Mouse (Mus musculus) embryonic facial prominence, embryonic 13.5 days (tissue): ENCODE measurements around the gene Rnf150. TPM values are rescaled to one million over a fixed set of nuclear protein-coding genes. Genes with fewer than 3 reads are reported as not detected.

Source experiments
- ATAC-seq: fragments of 200-750 bp; cut with Nextera tagmentation; 2 replicates; pipeline ENCODE4 v1.8.0; 2017; ENCODE audit warnings: low read depth; ENCODE audit not compliant: insufficient number of reproducible peaks, insufficient read depth, low FRiP score, low TSS enrichment
- H3K27ac ChIP-seq: fragments of 300-500 bp; sonication (generic); 2 replicates; pipeline ENCODE4 v1.5.1; 2015; ENCODE audit warnings: moderate library complexity, mild to moderate bottlenecking, inconsistent platforms
- H3K27me3 ChIP-seq: fragments of 300-500 bp; sonication (generic); 2 replicates; pipeline ENCODE4 v1.6.1; 2015; ENCODE audit warnings: mild to moderate bottlenecking, inconsistent platforms
- H3K36me3 ChIP-seq: fragments of 300-500 bp; sonication (generic); 2 replicates; pipeline ENCODE4 v1.6.1; 2015; ENCODE audit warnings: mild to moderate bottlenecking, inconsistent platforms
- H3K4me1 ChIP-seq: fragments of 300-500 bp; sonication (generic); 2 replicates; pipeline ENCODE4 v1.6.1; 2015; ENCODE audit warnings: inconsistent platforms
- H3K4me2 ChIP-seq: fragments of 300-500 bp; sonication (generic); 2 replicates; pipeline ENCODE4 v1.6.1; 2015; ENCODE audit warnings: moderate library complexity, mild to moderate bottlenecking, inconsistent platforms
- H3K4me3 ChIP-seq: fragments of 300-500 bp; sonication (generic); 2 replicates; pipeline ENCODE4 v1.5.1; 2015; ENCODE audit warnings: mild to moderate bottlenecking, inconsistent platforms
- H3K9ac ChIP-seq: fragments of 300-500 bp; sonication (generic); 2 replicates; pipeline ENCODE4 v1.6.1; 2015; ENCODE audit warnings: mild to moderate bottlenecking, inconsistent platforms
- H3K9me3 ChIP-seq: fragments of 300-500 bp; sonication (generic); 2 replicates; pipeline ENCODE4 v1.6.1; 2016; ENCODE audit warnings: inconsistent platforms
- WGBS: fragments of 180-500 bp; shearing (Covaris S2); methylation state at CpG from one replicate; pipeline ENCODE4 v1.1.7; 2015; ENCODE audit warnings: mixed read lengths; 5-methylcytosine and 5-hydroxymethylcytosine counted together
- polyA plus RNA-seq: library from polyadenylated mRNA; unstranded; fragments of >200 nt; fragmentation: Nextera tagmentation; extraction: Ambion mirVana; gene quantifications from 2 replicates; pipeline ENCODE4 v1.2.1, GENCODE M21; 2015

The Rnf150 gene
- polyA plus RNA-seq, 1 experiment from 2014 or later = 2.6 TPM

- Histone ChIP-seq H3K27ac (no peak overlapping the region), H3K4me3 (no peak overlapping the region), H3K4me2 (no peak overlapping the region), H3K9me3 (no peaks in the 10 kb centered on the region), H3K9ac (no peak overlapping the region), H3K4me1 (peaks cover 16% of the 10 kb centered on the region), H3K36me3 (no peaks in the 10 kb centered on the region), H3K27me3 (no peaks in the 10 kb centered on the region)
- WGBS = 82% methylated on average over 5 of the region's 5 CpGs
- no peak for ATAC-seq
Observed at GRCm38 (mm10) chr8:83061257-83061656, 198.1 kb downstream of the Rnf150 start.

- no peak overlapping the region for H3K27ac ChIP-seq
- WGBS = 82% methylated on average over 3 of the region's 3 CpGs
Observed at GRCm38 (mm10) chr8:83061873-83062272, 198.7 kb downstream of the Rnf150 start.

GRCm38 (mm10) chr8:83062276-83062675, 199.1 kb downstream of the Rnf150 start:
- no peaks in the 10 kb centered on the region for H3K27me3 ChIP-seq
- no peak overlapping the region for H3K27ac ChIP-seq
- peaks cover 16% of the 10 kb centered on the region for H3K4me1 ChIP-seq
- 83% methylated on average over 5 of the region's 5 CpGs for WGBS
- no peaks in the 10 kb centered on the region for H3K36me3 ChIP-seq
- H3K4me2 ChIP-seq = no peak overlapping the region
- no peak overlapping the region for H3K9ac ChIP-seq
- no peak for ATAC-seq
- H3K9me3 ChIP-seq = no peaks in the 10 kb centered on the region
- H3K4me3 ChIP-seq = no peak overlapping the region

More at GRCm38 (mm10) chr8:83061873-83062272, 198.7 kb downstream of the Rnf150 start:
- Histone ChIP-seq H3K9ac (no peak overlapping the region), H3K4me2 (no peak overlapping the region), H3K36me3 (no peaks in the 10 kb centered on the region), H3K9me3 (no peaks in the 10 kb centered on the region), H3K4me1 (peaks cover 16% of the 10 kb centered on the region), H3K27me3 (no peaks in the 10 kb centered on the region), H3K4me3 (no peak overlapping the region)
- ATAC-seq = no peak

- H3K9me3 ChIP-seq = no peaks in the 10 kb centered on the region
- no peak for ATAC-seq
- no peaks in the 10 kb centered on the region for H3K27me3 ChIP-seq
- no peak overlapping the region for H3K9ac ChIP-seq
- no peaks in the 10 kb centered on the region for H3K36me3 ChIP-seq
- WGBS = 83% methylated on average over 6 of the region's 6 CpGs
- no peak overlapping the region for H3K4me3 ChIP-seq
- H3K4me2 ChIP-seq = no peak overlapping the region
- H3K4me1 ChIP-seq = peaks cover 15% of the 10 kb centered on the region
- H3K27ac ChIP-seq = no peak overlapping the region
Observed at GRCm38 (mm10) chr8:83064096-83064495, 200.9 kb downstream of the Rnf150 start.

GRCm38 (mm10) chr8:83066076-83066475, 202.9 kb downstream of the Rnf150 start:
- no peak overlapping the region for H3K4me2 ChIP-seq
- no peaks in the 10 kb centered on the region for H3K27me3 ChIP-seq
- ATAC-seq = no peak
- H3K27ac ChIP-seq = no peak overlapping the region
- H3K36me3 ChIP-seq = 0 out of 2 replicates have a peak, but pooled peaks cover 5% of the 10 kb centered on the region
- WGBS = 78% methylated on average over 6 of the region's 6 CpGs
- no peak overlapping the region for H3K4me3 ChIP-seq
- H3K9ac ChIP-seq = no peak overlapping the region
- H3K4me1 ChIP-seq = 0 out of 2 replicates have a peak, but pooled peaks cover 7% of the 10 kb centered on the region
- no peaks in the 10 kb centered on the region for H3K9me3 ChIP-seq

- H3K27me3 ChIP-seq = no peaks in the 10 kb centered on the region
- H3K9ac ChIP-seq = no peak overlapping the region
- H3K9me3 ChIP-seq = no peaks in the 10 kb centered on the region
- 0 out of 2 replicates have a peak, but pooled peaks cover 7% of the 10 kb centered on the region for H3K4me1 ChIP-seq
- no peak overlapping the region for H3K27ac ChIP-seq
- no peak overlapping the region for H3K4me2 ChIP-seq
- 0 out of 2 replicates have a peak, but pooled peaks cover 5% of the 10 kb centered on the region for H3K36me3 ChIP-seq
- 82% methylated on average over 3 of the region's 3 CpGs for WGBS
- ATAC-seq = no peak
- no peak overlapping the region for H3K4me3 ChIP-seq
Observed at GRCm38 (mm10) chr8:83066846-83067245, 203.7 kb downstream of the Rnf150 start.

GRCm38 (mm10) chr8:83067906-83068305, 204.8 kb downstream of the Rnf150 start:
- Histone ChIP-seq H3K4me1 (0 out of 2 replicates have a peak, but pooled peaks cover 7% of the 10 kb centered on the region), H3K36me3 (0 out of 2 replicates have a peak, but pooled peaks cover 5% of the 10 kb centered on the region), H3K9me3 (no peaks in the 10 kb centered on the region), H3K4me3 (no peak overlapping the region), H3K27ac (no peak overlapping the region), H3K27me3 (no peaks in the 10 kb centered on the region), H3K9ac (no peak overlapping the region), H3K4me2 (no peak overlapping the region)
- ATAC-seq = no peak
- whole genome bisulfite sequencing = 60% methylated on average over 7 of the region's 7 CpGs

- no peak overlapping the region for H3K4me2 ChIP-seq
- H3K4me3 ChIP-seq = no peak overlapping the region
- H3K27me3 ChIP-seq = no peaks in the 10 kb centered on the region
- no peak for ATAC-seq
- no peak overlapping the region for H3K27ac ChIP-seq
- 0 out of 2 replicates have a peak, but pooled peaks cover 7% of the 10 kb centered on the region for H3K36me3 ChIP-seq
- no peak overlapping the region for H3K9ac ChIP-seq
- no peaks in the 10 kb centered on the region; the same call in 1 of the 2 replicates for H3K9me3 ChIP-seq
- WGBS = 70% methylated on average over 3 of the region's 3 CpGs
- peaks cover 12% of the 10 kb centered on the region for H3K4me1 ChIP-seq
Observed at GRCm38 (mm10) chr8:83074248-83074647, 211.1 kb downstream of the Rnf150 start.

GRCm38 (mm10) chr8:83076621-83077020, 213.5 kb downstream of the Rnf150 start:
- Histone ChIP-seq H3K27me3 (no peaks in the 10 kb centered on the region), H3K4me3 (no peak overlapping the region), H3K9ac (no peak overlapping the region), H3K4me1 (peaks cover 21% of the 10 kb centered on the region), H3K36me3 (0 out of 2 replicates have a peak, but pooled peaks cover 3% of the 10 kb centered on the region), H3K27ac (no peak overlapping the region), H3K9me3 (no peaks in the 10 kb centered on the region; the same call in 1 of the 2 replicates), H3K4me2 (no peak overlapping the region)
- 90% methylated on average over 1 of the region's 1 CpGs for WGBS
- ATAC-seq = no peak

- WGBS = 75% methylated on average over 2 of the region's 2 CpGs
- Histone ChIP-seq H3K4me2 (no peak overlapping the region), H3K4me3 (no peak overlapping the region), H3K9ac (no peak overlapping the region), H3K27me3 (no peaks in the 10 kb centered on the region), H3K4me1 (peaks cover 21% of the 10 kb centered on the region), H3K9me3 (no peaks in the 10 kb centered on the region; the same call in 1 of the 2 replicates), H3K27ac (no peak overlapping the region), H3K36me3 (0 out of 2 replicates have a peak, but pooled peaks cover 3% of the 10 kb centered on the region)
- no peak for ATAC-seq
Observed at GRCm38 (mm10) chr8:83077329-83077728, 214.2 kb downstream of the Rnf150 start.

GRCm38 (mm10) chr8:83078701-83079533, 215.8 kb downstream of the Rnf150 start:
- H3K4me2 ChIP-seq = no peak overlapping the region
- WGBS = 43% methylated on average over 12 of the region's 12 CpGs

GRCm38 (mm10) chr8:83079534-83079844, 216.3 kb downstream of the Rnf150 start:
- Histone ChIP-seq H3K4me3 (no peak overlapping the region), H3K36me3 (0 out of 2 replicates have a peak, but pooled peaks cover 3% of the 10 kb centered on the region), H3K4me1 (peaks cover 21% of the 10 kb centered on the region), H3K9me3 (no peaks in the 10 kb centered on the region; the same call in 1 of the 2 replicates), H3K27me3 (no peaks in the 10 kb centered on the region), H3K4me2 (no peak overlapping the region), H3K27ac (no peak overlapping the region), H3K9ac (no peak overlapping the region)
- WGBS = 73% methylated on average over 5 of the region's 5 CpGs
- ATAC-seq = no peak

More at GRCm38 (mm10) chr8:83078701-83079533, 215.8 kb downstream of the Rnf150 start:
- H3K27ac ChIP-seq = no peak overlapping the region
- no peak for ATAC-seq
- no peak overlapping the region for H3K9ac ChIP-seq
- H3K36me3 ChIP-seq = 0 out of 2 replicates have a peak, but pooled peaks cover 3% of the 10 kb centered on the region
- peaks cover 21% of the 10 kb centered on the region for H3K4me1 ChIP-seq
- no peaks in the 10 kb centered on the region; the same call in 1 of the 2 replicates for H3K9me3 ChIP-seq
- no peak overlapping the region for H3K4me3 ChIP-seq
- no peaks in the 10 kb centered on the region for H3K27me3 ChIP-seq
